Mouse (Mus musculus) intestine, postnatal 0 days (tissue): ENCODE measurements around the gene Tmc3. TPM values are rescaled to one million over a fixed set of nuclear protein-coding genes. Genes with fewer than 3 reads are reported as not detected.
A peak's percentile ranks its signal among the peaks of the same experiment; 100 is the strongest.

Experiments
- ATAC-seq: fragments of 200-750 bp; cut with Nextera tagmentation; 2 replicates; pipeline ENCODE4 v1.8.0; 2017; ENCODE audit warnings: mild to moderate bottlenecking, moderate TSS enrichment, moderate library complexity
- H3K27ac ChIP-seq: fragments of 300-500 bp; sonication (generic); 2 replicates; pipeline ENCODE4 v1.5.1; 2014; ENCODE audit warnings: mild to moderate bottlenecking, low read depth, low read length, moderate library complexity
- H3K27me3 ChIP-seq: fragments of 300-500 bp; sonication (generic); replicated peaks from 2 replicates; pipeline ENCODE4 v1.6.1; 2014; ENCODE audit warnings: low read length, mixed read lengths; ENCODE audit not compliant: control insufficient read depth, insufficient read depth
- H3K36me3 ChIP-seq: fragments of 300-500 bp; sonication (generic); 2 replicates; pipeline ENCODE4 v1.6.1; 2014; ENCODE audit warnings: mild to moderate bottlenecking, moderate library complexity; ENCODE audit not compliant: control insufficient read depth, insufficient read depth
- H3K4me1 ChIP-seq: fragments of 300-500 bp; sonication (generic); replicated peaks from 2 replicates; pipeline ENCODE4 v1.6.1; 2014; ENCODE audit warnings: antibody characterized with exemption, low read length, mixed read lengths; ENCODE audit not compliant: control insufficient read depth, insufficient read depth
- H3K4me2 ChIP-seq: fragments of 300-500 bp; sonication (generic); replicated peaks from 2 replicates; pipeline ENCODE4 v1.6.1; 2014; ENCODE audit warnings: low read depth, mild to moderate bottlenecking, moderate library complexity
- H3K4me3 ChIP-seq: fragments of 300-500 bp; sonication (generic); 2 replicates; pipeline ENCODE4 v1.5.1; 2014; ENCODE audit warnings: low read depth, low read length
- H3K9ac ChIP-seq: fragments of 300-500 bp; sonication (generic); 2 replicates; pipeline ENCODE4 v1.6.1; 2014; ENCODE audit warnings: mild to moderate bottlenecking, low read depth, low read length
- H3K9me3 ChIP-seq: fragments of 300-500 bp; sonication (generic); 2 replicates; pipeline ENCODE4 v1.6.1; 2016; ENCODE audit warnings: mixed run types; ENCODE audit not compliant: control insufficient read depth
- CTCF ChIP-seq: sonication (generic); IDR thresholded peaks from 2 replicates; pipeline ENCODE4 v1.5.1; 2016; ENCODE audit warnings: low read depth, mild to moderate bottlenecking, control low read depth, antibody characterized with exemption, moderate library complexity
- WGBS: fragments of 180-500 bp; shearing (Covaris S2); extraction: QIAGEN DNeasy Blood & Tissue Kit; methylation state at CpG from one replicate; pipeline ENCODE4 v1.1.7; 2014; 5-methylcytosine and 5-hydroxymethylcytosine counted together
- polyA plus RNA-seq: library from polyadenylated mRNA; unstranded; fragments of >200 nt; fragmentation: Nextera tagmentation; extraction: Ambion mirVana; gene quantifications from 2 replicates; pipeline ENCODE4 v1.2.1, GENCODE M21; 2015

Gene Tmc3
- polyA plus RNA-seq, 1 experiment from 2014 or later, result 1.1 TPM

DNA sequence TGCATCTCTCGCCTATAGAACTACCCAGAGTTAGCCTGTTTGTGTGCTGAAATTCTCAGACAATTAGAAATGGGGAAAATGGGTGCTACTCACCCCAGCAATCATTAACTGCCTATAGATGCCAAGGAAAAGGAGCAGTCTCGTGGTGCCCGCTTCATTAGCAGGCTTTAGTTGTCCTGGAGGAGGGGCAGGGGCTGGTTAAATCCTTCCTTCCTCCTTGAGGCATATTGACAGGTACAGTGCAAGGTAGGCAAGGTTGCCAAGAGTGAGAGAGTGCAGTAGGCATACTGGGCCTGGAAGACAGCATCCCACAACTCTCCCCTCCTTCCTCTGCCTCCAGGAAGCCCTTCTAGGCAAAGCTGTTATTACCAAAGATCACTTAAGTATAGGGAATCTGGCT is 9.3 kb downstream of the Tmc3 start:
- no peak for TF ChIP-seq CTCF
- no peak overlapping the region for H3K9ac ChIP-seq
- H3K4me3 ChIP-seq, result no peak overlapping the region
- no peaks in the 10 kb centered on the region for H3K27me3 ChIP-seq
- H3K4me2 ChIP-seq, result no peak overlapping the region
- no peaks in the 10 kb centered on the region for H3K9me3 ChIP-seq
- H3K27ac ChIP-seq, result no peak overlapping the region
- no peaks in the 10 kb centered on the region for H3K4me1 ChIP-seq
- ATAC-seq, result no peak
- no peaks in the 10 kb centered on the region for H3K36me3 ChIP-seq
- 80% methylated on average over 3 of the region's 3 CpGs for WGBS

- no peak for TF ChIP-seq CTCF
- Histone ChIP-seq H3K9me3 (no peaks in the 10 kb centered on the region), H3K9ac (no peak overlapping the region), H3K4me3 (no peak overlapping the region), H3K27me3 (no peaks in the 10 kb centered on the region), H3K27ac (no peak overlapping the region), H3K4me2 (no peak overlapping the region), H3K36me3 (no peaks in the 10 kb centered on the region), H3K4me1 (0 out of 2 replicates have a peak, but pooled peaks cover 8% of the 10 kb centered on the region)
- WGBS, result 87% methylated on average over 3 of the region's 3 CpGs
- no peak for ATAC-seq
Measured at GRCm38 (mm10) chr7:83597063-83597462, 12.3 kb downstream of the Tmc3 start.

GRCm38 (mm10) chr7:83598997-83599912 is 14.5 kb downstream of the Tmc3 start:
- TF ChIP-seq CTCF, result peak; percentile 30; the same call in 1 of the 2 replicates
- Histone ChIP-seq H3K4me1 (0 out of 2 replicates have a peak, but pooled peaks cover 8% of the 10 kb centered on the region), H3K27me3 (no peaks in the 10 kb centered on the region), H3K4me2 (no peak overlapping the region), H3K9ac (no peak overlapping the region), H3K4me3 (no peak overlapping the region), H3K27ac (no peak overlapping the region), H3K36me3 (no peaks in the 10 kb centered on the region), H3K9me3 (no peaks in the 10 kb centered on the region)
- 46% methylated on average over 13 of the region's 13 CpGs for WGBS
- ATAC-seq, result peak; percentile 78

GRCm38 (mm10) chr7:83599913-83600286 is 15.2 kb downstream of the Tmc3 start:
- no peak overlapping the region for H3K4me3 ChIP-seq
- 0 out of 2 replicates have a peak, but pooled peaks cover 8% of the 10 kb centered on the region for H3K4me1 ChIP-seq
- H3K9me3 ChIP-seq, result no peaks in the 10 kb centered on the region
- H3K9ac ChIP-seq, result no peak overlapping the region
- WGBS, result 65% methylated on average over 8 of the region's 8 CpGs
- ATAC-seq, result peak; percentile 47; the same call in 1 of the 2 replicates
- no peaks in the 10 kb centered on the region for H3K27me3 ChIP-seq
- TF ChIP-seq CTCF, result peak; percentile 78
- no peaks in the 10 kb centered on the region for H3K36me3 ChIP-seq
- no peak overlapping the region for H3K4me2 ChIP-seq
- no peak overlapping the region for H3K27ac ChIP-seq

DNA sequence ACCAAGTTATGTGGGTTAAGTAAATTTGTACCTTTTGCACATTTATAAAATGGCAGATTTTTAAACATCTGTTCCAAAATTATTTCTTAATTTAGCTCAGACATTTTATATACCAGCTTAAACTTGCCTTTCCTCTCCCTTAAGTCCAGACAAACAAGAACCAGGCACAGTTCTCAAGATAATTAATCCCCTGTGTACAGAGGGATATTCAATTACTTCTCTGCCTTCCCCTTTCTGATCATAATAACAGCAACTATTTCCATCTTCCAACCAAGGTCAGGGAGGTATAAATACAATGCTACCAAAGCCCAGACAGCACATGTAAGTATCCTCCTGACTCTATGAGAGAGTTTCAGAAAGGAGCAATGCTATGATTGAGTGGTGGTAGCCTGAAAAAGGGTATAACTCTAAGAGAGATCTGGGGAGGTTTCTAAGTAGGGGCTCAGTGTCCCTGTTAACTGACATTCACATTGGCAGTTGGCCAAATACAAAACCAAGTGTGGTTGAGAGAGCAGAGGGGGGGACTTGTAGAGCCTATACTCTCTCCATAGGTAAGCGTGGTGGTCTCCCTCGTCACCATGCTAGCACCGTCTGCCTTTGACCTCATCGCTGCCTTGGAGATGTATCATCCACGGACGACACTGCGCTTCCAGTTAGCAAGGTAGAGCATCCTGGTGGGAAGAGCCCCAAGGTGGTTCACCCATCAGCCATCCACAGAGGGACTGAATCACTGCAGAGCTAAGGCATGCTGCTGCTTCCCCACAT is 19.6 kb downstream of the Tmc3 start:
- Histone ChIP-seq H3K9ac (no peak overlapping the region), H3K4me3 (no peak overlapping the region), H3K36me3 (no peaks in the 10 kb centered on the region; the same call in 1 of the 2 replicates), H3K4me2 (no peak overlapping the region), H3K27ac (no peak overlapping the region), H3K27me3 (no peaks in the 10 kb centered on the region), H3K9me3 (no peaks in the 10 kb centered on the region), H3K4me1 (0 out of 2 replicates have a peak, but pooled peaks cover 5% of the 10 kb centered on the region)
- WGBS, result 91% methylated on average over 7 of the region's 7 CpGs
- ATAC-seq, result no peak
- no peak for TF ChIP-seq CTCF

GRCm38 (mm10) chr7:83606796-83607195 is 22.1 kb downstream of the Tmc3 start:
- WGBS, result 100% methylated on average over 2 of the region's 2 CpGs
- no peaks in the 10 kb centered on the region for H3K9me3 ChIP-seq
- H3K4me3 ChIP-seq, result no peak overlapping the region
- no peak for ATAC-seq
- no peak overlapping the region for H3K27ac ChIP-seq
- H3K4me2 ChIP-seq, result no peak overlapping the region
- TF ChIP-seq CTCF, result no peak
- H3K36me3 ChIP-seq, result no peaks in the 10 kb centered on the region; the same call in 1 of the 2 replicates
- H3K4me1 ChIP-seq, result no peaks in the 10 kb centered on the region
- no peak overlapping the region for H3K9ac ChIP-seq
- H3K27me3 ChIP-seq, result no peaks in the 10 kb centered on the region
